ENCODE assay signal across 10 mouse cellular contexts in genomic region chr2:159534951-159535350, GRCm38 (mm10).
DNase-seq lines count a peak whose midpoint lies in the region; ATAC-seq and TF ChIP-seq lines count a peak whose summit lies in the region.
"Had no signal": no experiment of that assay in that cellular context is flagged by ENCODE, and none has a peak within 500 bp of the region (broad histone marks: within the 10 kb centered on the region; RNA-seq: fewer than 3 reads in every experiment).

No protein-coding gene starts in this region.

- H3K4me3 ChIP-seq in midbrain, embryonic 14.5 days (replicated peaks; ENCODE audit: low read depth, low read length) = no peak overlapping the region
- no peak overlapping the region for H3K4me3 ChIP-seq in midbrain, embryonic 16.5 days (ENCODE audit: low read depth, low read length)
- H3K4me3 ChIP-seq: heart, embryonic 15.5 days had no signal

- H3K9me3 ChIP-seq in midbrain, embryonic 14.5 days (ENCODE audit: control insufficient read depth, low read length) = no peaks in the 10 kb centered on the region
- no peaks in the 10 kb centered on the region for H3K9me3 ChIP-seq in midbrain, embryonic 16.5 days (replicated peaks; ENCODE audit: control insufficient read depth, low read length, poor library complexity, severe bottlenecking)
- H3K9me3 ChIP-seq: heart, embryonic 15.5 days had no signal

- intact Hi-C loops in heart, postnatal 36 days (cut with DNase I) = no loop called here

- no peak for ATAC-seq in midbrain, embryonic 14.5 days (ENCODE audit: low FRiP score, low TSS enrichment)
- ATAC-seq in midbrain, embryonic 16.5 days = no peak
- ATAC-seq: Patski had no signal

- H3K9ac ChIP-seq in midbrain, embryonic 14.5 days (replicated peaks; ENCODE audit: low read length) = no peak overlapping the region
- no peak overlapping the region for H3K9ac ChIP-seq in midbrain, embryonic 16.5 days (ENCODE audit: low read depth, low read length)
- H3K9ac ChIP-seq: heart, embryonic 15.5 days had no signal

- no peaks in the 10 kb centered on the region for H3K4me1 ChIP-seq in midbrain, embryonic 14.5 days (ENCODE audit: control insufficient read depth, insufficient read depth, low read length)
- H3K4me1 ChIP-seq in midbrain, embryonic 16.5 days (ENCODE audit: control insufficient read depth, insufficient read depth, low read length) = no peaks in the 10 kb centered on the region
- H3K4me1 ChIP-seq: heart, embryonic 15.5 days had no signal

- no peaks in the 10 kb centered on the region for H3K27me3 ChIP-seq in midbrain, embryonic 14.5 days (ENCODE audit: control insufficient read depth, insufficient read depth, low read length)
- H3K27me3 ChIP-seq in midbrain, embryonic 16.5 days (ENCODE audit: control insufficient read depth, insufficient read depth, low read depth, low read length) = no peaks in the 10 kb centered on the region
- H3K27me3 ChIP-seq: heart, embryonic 15.5 days; Patski had no signal

- no peak overlapping the region for H3K4me2 ChIP-seq in midbrain, embryonic 14.5 days (ENCODE audit: low read length)
- no peak overlapping the region for H3K4me2 ChIP-seq in midbrain, embryonic 16.5 days (ENCODE audit: low read length)
- H3K4me2 ChIP-seq: heart, embryonic 15.5 days had no signal

- no peak overlapping the region for H3K27ac ChIP-seq in midbrain, embryonic 14.5 days (replicated peaks; ENCODE audit: low read depth, low read length)
- H3K27ac ChIP-seq in midbrain, embryonic 16.5 days (ENCODE audit: low read length) = no peak overlapping the region
- H3K27ac ChIP-seq: heart, embryonic 15.5 days had no signal

- no peak for TF ChIP-seq POLR2A in brain, embryonic 14.5 days (IDR thresholded peaks at IDR 0.05; ENCODE audit: borderline replicate concordance, extremely low read depth, insufficient read depth, insufficient read length, poor library complexity, severe bottlenecking)

- peak; percentile 18 for DNase-seq in midbrain, embryonic 14.5 days
- peak; percentile 34 for DNase-seq in brain, embryonic 14.5 days (ENCODE audit: low read depth)
- peak; percentile 69 to 75 for DNase-seq in heart, postnatal 36 days
- DNase-seq in lung, postnatal 4 days = peak; percentile 25 to 52
- DNase-seq in frontal cortex, postnatal 14 days (ENCODE audit: low spot score in 2 of 2) = no peak
- no peak for DNase-seq in T-cell, adult 2 months (ENCODE audit: low spot score)
- DNase-seq in left cerebral cortex, adult 8-10 months (ENCODE audit: low spot score in 2 of 2) = no peak

- 86% methylated on average over 2 of the region's 2 CpGs for WGBS in midbrain, embryonic 14.5 days
- WGBS in midbrain, embryonic 16.5 days = 77% methylated on average over 2 of the region's 2 CpGs

- TF ChIP-seq CTCF in brain, embryonic 14.5 days (IDR thresholded peaks at IDR 0.05; ENCODE audit: borderline replicate concordance, extremely low read depth, insufficient read depth, insufficient read length) = no peak

- H3K36me3 ChIP-seq in midbrain, embryonic 14.5 days (ENCODE audit: control insufficient read depth, insufficient read depth, low read length) = no peaks in the 10 kb centered on the region
- H3K36me3 ChIP-seq in midbrain, embryonic 16.5 days (ENCODE audit: control insufficient read depth, insufficient read depth, low read length) = no peaks in the 10 kb centered on the region
- H3K36me3 ChIP-seq: heart, embryonic 15.5 days had no signal

Comparison
In these comparisons a context has a peak if more than half of its experiments do, and no peak if none do; other contexts are left out.
1. DNase-seq: peak in midbrain, embryonic 14.5 days (single experiment), brain, embryonic 14.5 days (single experiment), heart, postnatal 36 days (2 of 2) and lung, postnatal 4 days (2 of 2); none in frontal cortex, postnatal 14 days (0 of 2), T-cell, adult 2 months (single experiment) and left cerebral cortex, adult 8-10 months (0 of 2).